Mouse (Mus musculus) c-Kit-negative CD71-positive TER-119-positive erythroid progenitor cells, embryonic 14.5 days (primary cell): ENCODE results near the gene Ppm1n.
A peak's percentile ranks its signal among the peaks of the same experiment; 100 is the strongest.

Experiments
- DNase-seq: peaks from one replicate; pipeline ENCODE4 v3.0.0-alpha.2; 2013; ENCODE audit warnings: low read depth, low spot score

Gene Ppm1n

DNA sequence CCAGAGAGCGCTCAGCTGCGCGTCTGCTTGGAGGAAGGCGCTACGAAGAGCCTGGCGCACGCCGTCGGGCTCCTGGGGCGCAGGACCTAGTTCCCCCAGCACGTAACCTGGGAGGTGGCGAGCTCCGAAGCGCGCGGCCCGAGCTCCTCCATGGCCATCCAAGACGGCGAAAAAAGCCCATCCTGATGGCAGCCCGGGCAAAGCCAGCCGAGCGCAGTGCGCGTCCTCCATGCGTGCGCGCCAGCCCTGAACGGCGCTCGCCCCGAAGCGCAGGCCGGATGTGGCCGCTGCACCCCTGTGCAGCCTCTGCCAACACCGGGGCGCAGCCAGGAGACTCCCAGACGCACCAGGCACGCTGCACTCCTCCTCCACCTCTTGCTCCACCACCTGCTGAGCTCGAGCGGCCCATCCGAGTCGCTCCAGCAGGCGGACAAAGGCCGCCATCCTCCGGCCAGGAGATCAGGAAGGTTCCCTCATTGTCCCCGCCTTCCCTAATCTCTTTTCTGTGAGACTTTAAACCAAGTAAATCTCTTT, at the start of gene Ppm1n:
TSS of gene Ppm1n (minus strand) at position 484 of the 534 bp plus-strand sequence.
- DNase-seq, result no peak

GRCm38 (mm10) chr7:19328425-19328824, 48.6 kb upstream of the Ppm1n start:
- DNase-seq, result no peak

GRCm38 (mm10) chr7:19327782-19328181, 47.9 kb upstream of the Ppm1n start:
- DNase-seq, result no peak

GRCm38 (mm10) chr7:19327128-19327527, 47.3 kb upstream of the Ppm1n start:
- peak; percentile 77 for DNase-seq

DNA sequence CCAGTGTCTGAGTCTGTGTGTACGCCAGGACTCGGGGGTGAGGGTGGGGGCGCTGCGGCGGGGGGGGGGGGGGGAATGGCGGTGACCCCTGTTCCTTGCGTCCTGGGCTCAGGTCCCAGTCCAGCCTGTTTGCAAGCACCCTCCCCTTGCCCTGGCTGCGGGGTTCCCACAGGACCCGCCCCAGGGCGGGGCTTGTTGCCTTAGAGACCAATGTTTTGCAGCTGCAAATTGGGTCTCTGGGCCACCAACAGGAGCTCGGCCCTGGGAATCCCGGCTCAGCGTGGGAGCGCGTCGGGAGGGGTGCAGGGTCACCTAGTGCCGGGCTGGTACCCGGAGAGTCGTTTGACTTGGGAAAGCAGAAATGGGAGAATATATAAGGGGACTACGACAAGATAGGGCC, 46.5 kb upstream of the Ppm1n start:
- peak; percentile 64 for DNase-seq

GRCm38 (mm10) chr7:19325262-19326199, 45.7 kb upstream of the Ppm1n start:
- no peak for DNase-seq

DNA sequence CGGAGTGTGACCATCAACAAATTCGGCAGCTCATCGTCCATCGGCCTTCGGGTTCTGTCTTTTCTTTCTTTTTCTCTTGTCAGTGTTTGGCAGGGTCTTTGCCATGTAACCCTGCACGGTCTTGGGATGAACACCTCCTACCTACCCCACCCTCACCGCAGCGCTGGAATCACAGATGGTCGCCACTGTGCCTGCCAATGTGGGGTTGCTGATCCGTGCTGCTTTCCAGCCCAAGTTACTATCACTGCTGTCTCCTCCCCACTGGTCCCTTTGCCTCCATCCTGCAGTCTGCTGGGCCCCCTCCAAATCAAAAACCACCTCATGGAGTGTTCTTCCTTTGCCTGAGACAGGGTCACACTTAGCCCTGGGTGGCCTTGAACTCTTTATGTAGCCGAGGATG, 44.4 kb upstream of the Ppm1n start:
- no peak for DNase-seq

DNA sequence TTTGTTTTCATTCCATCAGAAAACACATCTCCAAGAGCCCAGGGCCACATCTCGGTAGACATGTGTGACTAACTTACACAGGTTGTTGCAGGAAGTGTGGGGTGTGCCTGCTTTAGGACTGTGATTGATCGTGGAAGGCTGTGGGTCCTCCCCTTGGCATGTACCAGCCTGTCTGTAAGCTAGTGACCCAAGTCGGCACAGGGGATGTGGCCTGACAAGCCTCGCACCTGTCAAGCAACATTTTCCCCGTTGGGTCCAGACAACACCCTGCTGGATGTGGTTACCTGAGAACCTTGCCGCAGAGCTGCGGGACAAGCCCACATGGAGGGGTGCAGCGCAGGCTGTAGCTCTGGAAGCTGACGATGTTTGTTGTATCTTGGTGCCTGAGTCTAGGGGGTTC, 42.6 kb upstream of the Ppm1n start:
- DNase-seq, result no peak

DNA sequence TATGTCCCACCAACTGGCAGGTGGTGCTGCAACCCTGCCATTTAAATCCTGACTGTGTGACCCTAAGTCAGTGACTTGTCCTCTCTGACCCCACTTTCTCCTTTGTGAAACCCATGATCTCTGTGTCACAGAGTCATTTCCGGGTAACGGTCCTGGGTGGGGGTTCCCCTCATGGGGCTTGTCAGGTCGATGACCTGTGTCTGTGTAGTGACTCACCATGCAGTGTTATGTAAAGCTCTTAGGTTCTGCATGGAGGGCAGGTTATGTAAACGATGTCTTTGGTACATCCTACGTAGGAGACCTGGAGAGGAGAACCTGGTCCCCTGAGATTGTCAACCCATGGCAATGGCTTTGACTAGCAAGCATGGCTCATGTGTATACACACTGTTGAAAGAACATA, 41.6 kb upstream of the Ppm1n start:
- DNase-seq, result no peak

- no peak for DNase-seq
These were observed 40.8 kb upstream of the Ppm1n start for GRCm38 (mm10) chr7:19320637-19321036.

GRCm38 (mm10) chr7:19319906-19320305, 40.0 kb upstream of the Ppm1n start:
- peak; percentile 53 for DNase-seq

- DNase-seq, result no peak
These were observed 39.6 kb upstream of the Ppm1n start for GRCm38 (mm10) chr7:19319458-19319857.

- DNase-seq, result no peak
These were observed 38.8 kb upstream of the Ppm1n start for GRCm38 (mm10) chr7:19318676-19319075.

- no peak for DNase-seq
These were observed 38.3 kb upstream of the Ppm1n start for GRCm38 (mm10) chr7:19318201-19318600.

DNA sequence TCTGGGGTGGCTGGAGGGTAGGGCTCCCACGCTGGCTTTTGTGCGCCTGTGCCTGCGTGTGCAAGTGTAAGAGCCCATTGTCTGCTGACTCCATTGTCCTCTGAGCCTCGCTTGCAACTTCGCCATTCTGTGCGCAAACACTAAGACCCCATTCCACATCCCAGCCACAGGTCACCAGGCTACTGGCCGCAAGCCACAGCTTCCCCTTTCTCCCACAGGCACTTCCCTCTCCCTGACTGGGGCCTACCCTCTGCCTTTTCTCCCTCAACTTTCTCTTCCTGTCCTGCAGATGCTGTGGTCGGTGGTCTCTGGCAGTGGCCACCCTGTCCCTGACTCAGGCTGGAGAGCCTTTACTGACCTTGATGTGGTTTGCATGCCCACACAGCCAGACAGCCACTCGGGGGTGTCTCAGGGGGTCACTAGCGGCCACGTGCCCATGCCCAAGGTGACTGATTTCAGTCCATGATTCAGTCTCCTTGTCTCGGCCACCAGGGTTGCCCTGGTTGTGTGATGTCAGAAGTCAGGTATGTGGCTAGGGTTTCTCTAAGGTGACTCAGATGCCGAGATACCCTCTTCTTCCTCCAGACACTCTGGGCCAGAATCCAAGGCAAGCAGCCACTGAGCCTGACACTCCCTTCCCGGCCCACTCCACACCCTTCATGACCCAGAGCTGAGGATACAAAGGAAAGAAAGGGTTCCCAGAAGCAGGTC, 36.7 kb upstream of the Ppm1n start:
- DNase-seq, result no peak

DNA sequence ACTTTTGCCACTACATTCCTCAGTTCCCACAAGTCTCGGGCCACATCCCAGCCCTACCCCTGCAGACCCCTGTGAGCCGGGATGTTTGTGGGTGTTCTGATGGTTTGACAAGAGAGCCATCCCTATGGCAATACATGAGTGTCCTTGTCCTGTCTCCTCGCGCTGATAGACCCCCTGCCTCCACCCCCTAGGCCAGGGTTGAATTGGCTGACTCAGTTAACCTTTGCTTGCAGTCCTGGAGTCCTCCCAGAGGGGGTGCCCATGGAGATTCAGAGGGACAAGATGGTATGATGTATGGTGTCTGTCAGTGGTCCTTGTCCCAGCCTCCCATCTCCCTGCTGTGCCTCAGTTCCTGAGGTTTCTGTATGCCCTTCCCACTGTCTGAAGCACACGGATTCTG, 34.2 kb upstream of the Ppm1n start:
- DNase-seq, result no peak

DNA sequence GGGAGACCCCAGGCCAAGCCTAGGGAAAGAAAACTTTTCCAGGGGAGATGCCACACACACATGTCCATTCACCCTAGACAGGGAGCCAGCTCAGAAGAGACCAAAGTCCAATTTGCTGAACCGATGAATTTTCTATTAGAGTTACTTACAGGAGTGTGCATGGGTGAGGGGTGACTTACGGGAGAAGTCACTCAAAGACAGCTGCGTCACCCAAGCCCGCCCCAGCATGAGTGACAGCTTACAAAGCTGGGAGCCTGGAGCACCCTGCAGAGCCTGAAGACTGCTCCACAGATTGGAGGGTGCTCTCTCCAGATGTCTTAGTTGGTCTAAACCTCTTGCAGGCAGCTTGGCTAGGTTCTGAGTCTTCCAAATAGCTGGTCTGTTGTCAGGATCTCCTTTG, 32.1 kb upstream of the Ppm1n start:
- DNase-seq, result no peak

DNA sequence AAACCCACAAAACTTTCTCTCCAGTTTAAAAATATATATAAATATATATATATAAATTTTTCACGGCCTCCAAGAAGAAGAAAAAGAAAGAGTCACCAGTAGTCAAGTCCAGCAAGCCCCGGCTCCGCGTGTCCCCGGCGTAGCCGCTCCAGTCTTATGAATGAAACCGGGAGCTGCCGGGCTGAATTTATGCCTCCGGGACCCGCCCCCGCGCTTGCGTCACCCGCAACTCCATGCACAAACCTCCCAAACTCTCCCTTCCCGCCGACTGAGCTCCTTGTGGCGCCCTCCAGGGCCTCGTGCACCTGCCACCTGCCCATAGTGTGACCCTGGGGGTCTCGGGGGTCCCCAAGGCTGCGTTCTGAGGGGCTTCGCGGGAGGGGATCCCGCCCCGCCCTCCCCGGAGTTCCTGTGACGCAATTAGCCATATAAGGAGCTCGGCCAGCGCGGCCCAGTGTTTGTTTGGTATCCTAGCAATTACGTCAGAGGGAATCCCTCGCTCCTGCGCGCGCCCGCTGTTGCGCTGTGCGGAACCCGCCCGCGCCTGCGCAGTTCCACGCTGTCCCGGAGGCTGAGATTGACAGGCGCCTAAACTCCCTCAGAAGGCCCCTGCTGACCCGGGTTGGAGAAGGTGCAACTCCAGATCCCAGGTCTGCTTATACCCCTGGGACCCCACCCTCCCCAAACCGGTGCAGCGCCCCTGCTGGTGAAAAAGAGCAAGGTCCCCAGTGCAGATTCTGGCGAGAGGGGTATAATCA, 30.2 kb upstream of the Ppm1n start, which contains the start of gene Fosb:
TSS of gene Fosb (minus strand) at position 168 of the 758 bp plus-strand sequence.
- peak; percentile 80 for DNase-seq

GRCm38 (mm10) chr7:19309278-19309883, 29.5 kb upstream of the Ppm1n start:
- no peak for DNase-seq

DNA sequence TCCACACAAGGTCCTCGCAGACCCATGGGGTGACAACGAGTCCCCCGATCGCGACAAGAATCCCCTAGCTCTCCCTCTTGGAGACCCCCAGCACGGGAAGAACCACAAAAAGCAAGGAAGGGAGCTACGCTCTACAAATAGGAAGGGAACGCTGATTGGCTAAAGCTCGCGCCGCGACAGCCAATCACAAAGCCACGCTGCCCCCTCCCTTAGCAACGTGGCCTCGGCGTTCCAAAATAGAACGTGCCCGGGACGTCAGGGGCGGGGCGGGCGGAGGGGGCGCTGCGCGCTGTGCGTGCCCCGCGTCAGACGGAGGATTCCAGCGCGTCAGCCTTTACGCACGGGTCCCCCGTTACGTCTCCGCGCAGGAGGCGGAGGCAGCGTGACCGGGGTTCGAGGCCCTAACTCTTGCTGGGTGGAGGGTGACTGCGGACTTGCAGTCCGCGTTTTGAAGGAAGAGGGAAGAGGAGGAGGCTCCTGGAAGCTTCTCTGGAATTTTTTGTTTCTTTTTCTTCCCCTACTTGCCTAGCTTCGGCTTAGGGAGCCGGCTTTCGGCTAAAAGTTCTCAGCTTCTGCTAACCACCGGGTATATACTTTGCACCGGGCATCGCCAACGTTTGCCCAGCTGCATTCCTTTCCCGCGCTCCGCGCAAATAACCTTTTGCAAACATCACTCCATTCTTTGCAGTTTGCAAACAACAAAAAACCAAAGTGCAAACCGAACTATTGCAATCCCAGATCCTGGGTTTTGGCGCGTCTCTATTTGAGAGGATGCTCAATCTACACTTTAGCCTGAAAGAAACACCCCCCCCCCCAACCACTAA, 28.8 kb upstream of the Ppm1n start:
- DNase-seq, result peak; percentile 66
